Mouse (Mus musculus): ENCODE results near the gene Olfr1132. TPM values are rescaled to one million over a fixed set of nuclear protein-coding genes. Genes with fewer than 3 reads are reported as not detected.
"Not testable (repeated sequence)": the region's sequence is repeated elsewhere in the genome, so short reads cannot be mapped to it uniquely, and the experiment has no call there.

Olfr1132 gene
- total RNA-seq (2015) (not detected in 2 replicates), total RNA-seq (2017) (not detected in 2 replicates)

- ATAC-seq (replicated peaks; ENCODE audit: poor library complexity): no peak
Measured at GRCm38 (mm10) chr2:87637435-87637834, at the start of gene Olfr1132. TSS of gene Olfr1132 (minus strand) at chr2:87637535.

GRCm38 (mm10) chr2:87673564-87673963 is 36.2 kb upstream of the Olfr1132 start, which contains the start of gene Olfr1135:
TSS of gene Olfr1135 (minus strand) at chr2:87673664.
- no peak for ATAC-seq (replicated peaks; ENCODE audit: poor library complexity)

DNA sequence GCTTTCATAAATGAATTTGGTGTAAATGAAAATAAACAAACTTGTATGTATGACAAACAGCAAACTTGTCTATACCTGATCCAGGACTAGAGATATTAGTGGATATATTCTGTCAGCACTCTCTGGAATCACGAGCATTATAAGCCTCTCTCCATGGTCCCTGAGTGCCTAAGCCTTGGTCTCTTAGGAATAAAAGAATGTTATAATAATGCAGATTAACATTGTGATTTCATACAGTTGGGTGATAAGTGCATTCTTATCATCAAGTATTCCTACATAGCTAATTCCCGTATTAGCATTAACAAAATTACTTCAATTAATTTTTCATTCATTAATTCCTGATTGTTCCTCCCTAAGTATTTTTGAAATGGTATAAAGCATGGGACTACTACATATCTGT is 21.0 kb upstream of the Olfr1132 start, which contains the start of gene Olfr1134:
TSS of gene Olfr1134 (minus strand) at position 101 of the 400 bp plus-strand sequence.
- no peak for ATAC-seq (replicated peaks; ENCODE audit: poor library complexity)

DNA sequence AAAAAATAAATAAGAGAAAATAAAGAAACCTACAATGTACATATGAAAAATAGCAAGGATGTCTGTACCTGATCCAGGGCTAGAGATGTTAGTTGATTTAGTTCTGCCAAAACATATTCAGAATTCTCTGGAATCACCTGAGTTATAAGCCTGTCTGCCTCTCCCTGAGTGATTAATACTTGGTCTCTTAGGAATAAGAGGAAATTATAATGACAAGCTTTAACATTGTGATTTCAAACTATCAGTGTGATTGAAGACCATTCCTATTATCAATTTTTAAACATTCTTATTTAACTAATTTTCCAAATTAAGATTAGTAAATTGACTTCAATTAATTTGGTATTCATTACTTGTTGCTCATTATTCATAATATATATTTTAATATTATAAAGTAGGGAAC is 9.9 kb upstream of the Olfr1132 start, which contains the start of gene Olfr1133:
TSS of gene Olfr1133 (minus strand) at position 101 of the 400 bp plus-strand sequence.
- ATAC-seq (replicated peaks; ENCODE audit: poor library complexity): no peak

GRCm38 (mm10) chr2:87642441-87642840 is 5.1 kb upstream of the Olfr1132 start:
- ATAC-seq (replicated peaks; ENCODE audit: poor library complexity): no peak

DNA sequence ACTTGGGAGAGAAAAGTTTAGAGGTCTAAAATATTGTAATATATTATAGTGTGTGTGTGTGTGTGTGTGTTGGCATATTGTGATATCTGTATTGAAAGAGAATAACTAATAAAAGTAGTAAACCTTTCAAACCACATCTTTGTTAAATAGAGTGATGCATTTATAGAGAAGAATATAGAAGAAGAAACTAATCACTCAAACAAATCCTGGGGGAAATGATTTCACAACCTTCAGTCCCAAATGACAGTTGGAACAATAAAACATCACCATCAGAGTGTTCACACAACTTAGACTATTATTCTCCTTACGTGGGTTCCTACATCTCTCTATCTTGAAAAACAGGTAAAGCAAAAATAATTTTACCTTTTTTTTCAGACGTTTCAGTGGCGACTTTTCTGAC is 10.5 kb downstream of the Olfr1132 start, which contains the start of gene Olfr1131:
TSS of gene Olfr1131 (plus strand) at position 301 of the 400 bp plus-strand sequence.
- no peak for ATAC-seq (replicated peaks; ENCODE audit: poor library complexity)

DNA sequence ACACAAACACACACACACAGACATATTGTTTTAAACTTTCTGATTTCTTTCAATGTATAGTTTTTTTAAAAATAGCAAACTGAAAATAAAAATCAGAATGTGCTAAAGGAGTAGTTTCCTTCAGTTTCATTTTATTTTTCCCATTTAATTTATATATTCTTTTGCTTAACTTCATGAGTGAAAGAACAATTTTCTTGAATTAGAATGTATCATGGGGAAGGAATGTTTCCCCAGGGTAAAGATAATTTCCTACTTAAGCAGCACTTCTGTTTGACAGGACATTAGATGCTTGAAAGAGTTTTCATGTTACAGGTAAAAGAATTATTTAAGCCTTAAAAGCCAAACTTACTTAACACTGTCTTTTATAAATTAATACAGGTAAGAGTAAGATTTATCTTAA is 31.4 kb downstream of the Olfr1132 start, which contains the start of gene Olfr1130:
TSS of gene Olfr1130 (plus strand) at position 301 of the 400 bp plus-strand sequence.
- ATAC-seq (replicated peaks; ENCODE audit: poor library complexity): not testable (repeated sequence)

Other genes with a start within 250 kb of the Olfr1132 start
- not detected in 2 replicates for gene Olfr1123, start 220.9 kb downstream of the Olfr1132 start, total RNA-seq (2015)
- not detected in 2 replicates for gene Olfr1123, start 220.9 kb downstream of the Olfr1132 start, total RNA-seq (2017)
- gene Olfr1124, start 207.3 kb downstream of the Olfr1132 start, total RNA-seq (2015): not detected in 2 replicates
- gene Olfr1124, start 207.3 kb downstream of the Olfr1132 start, total RNA-seq (2017): not detected in 2 replicates
- not detected in 2 replicates for gene Olfr1126, start 183.6 kb downstream of the Olfr1132 start, total RNA-seq (2015)
- gene Olfr1126, start 183.6 kb downstream of the Olfr1132 start, total RNA-seq (2017): not detected in 2 replicates
- gene Pramel7, start 140.4 kb downstream of the Olfr1132 start, total RNA-seq (2015): not detected in 2 replicates
- not detected in 2 replicates for gene Pramel7, start 140.4 kb downstream of the Olfr1132 start, total RNA-seq (2017)
- gene Pramel6, start 131.0 kb downstream of the Olfr1132 start, total RNA-seq (2015): not detected in 2 replicates
- not detected in 2 replicates for gene Pramel6, start 131.0 kb downstream of the Olfr1132 start, total RNA-seq (2017)
- gene Olfr153, start 105.7 kb downstream of the Olfr1132 start, total RNA-seq (2015): not detected in 2 replicates
- gene Olfr153, start 105.7 kb downstream of the Olfr1132 start, total RNA-seq (2017): not detected in 2 replicates
- gene Olfr1128, start 92.0 kb downstream of the Olfr1132 start, total RNA-seq (2015): not detected in 2 replicates
- not detected in 2 replicates for gene Olfr1128, start 92.0 kb downstream of the Olfr1132 start, total RNA-seq (2017)
- not detected in 2 replicates for gene Olfr1129, start 63.6 kb downstream of the Olfr1132 start, total RNA-seq (2015)
- gene Olfr1129, start 63.6 kb downstream of the Olfr1132 start, total RNA-seq (2017): not detected in 2 replicates
- gene Olfr1130, start 31.3 kb downstream of the Olfr1132 start, total RNA-seq (2015): not detected in 2 replicates
- not detected in 2 replicates for gene Olfr1130, start 31.3 kb downstream of the Olfr1132 start, total RNA-seq (2017)
- not detected in 2 replicates for gene Olfr1131, start 10.4 kb downstream of the Olfr1132 start, total RNA-seq (2015)
- not detected in 2 replicates for gene Olfr1131, start 10.4 kb downstream of the Olfr1132 start, total RNA-seq (2017)
- not detected in 2 replicates for gene Olfr1133, start 9.8 kb upstream of the Olfr1132 start, total RNA-seq (2015)
- not detected in 2 replicates for gene Olfr1133, start 9.8 kb upstream of the Olfr1132 start, total RNA-seq (2017)
- not detected in 2 replicates for gene Olfr1134, start 20.9 kb upstream of the Olfr1132 start, total RNA-seq (2015)
- gene Olfr1134, start 20.9 kb upstream of the Olfr1132 start, total RNA-seq (2017): not detected in 2 replicates
- not detected in 2 replicates for gene Olfr1135, start 36.1 kb upstream of the Olfr1132 start, total RNA-seq (2015)
- gene Olfr1135, start 36.1 kb upstream of the Olfr1132 start, total RNA-seq (2017): not detected in 2 replicates
- gene Olfr1136, start 56.4 kb upstream of the Olfr1132 start, total RNA-seq (2015): not detected in 2 replicates
- gene Olfr1136, start 56.4 kb upstream of the Olfr1132 start, total RNA-seq (2017): not detected in 2 replicates
- gene Olfr1137, start 75.6 kb upstream of the Olfr1132 start, total RNA-seq (2015): not detected in 2 replicates
- gene Olfr1137, start 75.6 kb upstream of the Olfr1132 start, total RNA-seq (2017): not detected in 2 replicates
- gene Olfr1138, start 102.4 kb upstream of the Olfr1132 start, total RNA-seq (2015): not detected in 2 replicates
- not detected in 2 replicates for gene Olfr1138, start 102.4 kb upstream of the Olfr1132 start, total RNA-seq (2017)
- gene Olfr1140, start 106.2 kb upstream of the Olfr1132 start, total RNA-seq (2015): not detected in 2 replicates
- not detected in 2 replicates for gene Olfr1140, start 106.2 kb upstream of the Olfr1132 start, total RNA-seq (2017)
- gene Olfr1141, start 116.5 kb upstream of the Olfr1132 start, total RNA-seq (2015): not detected in 2 replicates
- not detected in 2 replicates for gene Olfr1141, start 116.5 kb upstream of the Olfr1132 start, total RNA-seq (2017)
- gene Olfr152, start 141.9 kb upstream of the Olfr1132 start, total RNA-seq (2015): not detected in 2 replicates
- gene Olfr152, start 141.9 kb upstream of the Olfr1132 start, total RNA-seq (2017): not detected in 2 replicates
- gene Olfr1143, start 163.1 kb upstream of the Olfr1132 start, total RNA-seq (2015): not detected in 2 replicates
- gene Olfr1143, start 163.1 kb upstream of the Olfr1132 start, total RNA-seq (2017): not detected in 2 replicates
- not detected in 2 replicates for gene Olfr1145, start 172.3 kb upstream of the Olfr1132 start, total RNA-seq (2015)
- gene Olfr1145, start 172.3 kb upstream of the Olfr1132 start, total RNA-seq (2017): not detected in 2 replicates
- not detected in 2 replicates for gene Olfr1148, start 193.0 kb upstream of the Olfr1132 start, total RNA-seq (2015)
- gene Olfr1148, start 193.0 kb upstream of the Olfr1132 start, total RNA-seq (2017): not detected in 2 replicates
- not detected in 2 replicates for gene Olfr1150-ps1, start 206.5 kb upstream of the Olfr1132 start, total RNA-seq (2015)
- gene Olfr1150-ps1, start 206.5 kb upstream of the Olfr1132 start, total RNA-seq (2017): not detected in 2 replicates
- gene Olfr1151, start 218.3 kb upstream of the Olfr1132 start, total RNA-seq (2015): not detected in 2 replicates
- gene Olfr1151, start 218.3 kb upstream of the Olfr1132 start, total RNA-seq (2017): not detected in 2 replicates
- not detected in 2 replicates for gene Olfr1152, start 229.0 kb upstream of the Olfr1132 start, total RNA-seq (2015)
- not detected in 2 replicates for gene Olfr1152, start 229.0 kb upstream of the Olfr1132 start, total RNA-seq (2017)